Mouse (Mus musculus) hematopoietic stem cell, adult 5-6 weeks (primary cell): ENCODE results near the gene Fa2h. TPM values are rescaled to one million over a fixed set of nuclear protein-coding genes. Genes with fewer than 3 reads are reported as not detected.
"Not testable (repeated sequence)": the region's sequence is repeated elsewhere in the genome, so short reads cannot be mapped to it uniquely, and the experiment has no call there.

Source experiments
- ATAC-seq, 2 experiments: fragments of 125-278 bp in 1 of 2; replicated peaks in 1 of 2; 2 replicates each; pipeline ENCODE4 v1.8.0; 2016 to 2017; ENCODE audit warnings: inconsistent platforms in 2 of 2, mild to moderate bottlenecking in 2 of 2, moderate number of reproducible peaks in 2 of 2, low read depth in 1 of 2, moderate TSS enrichment in 1 of 2; ENCODE audit not compliant: low FRiP score in 2 of 2, poor library complexity in 2 of 2, severe bottlenecking in 2 of 2, insufficient read depth in 1 of 2, low TSS enrichment in 1 of 2
- total RNA-seq: library from RNA; stranded (forward); fragments of 172-1452, 232-1000 nt; gene quantifications from 2 replicates; pipeline ENCODE4 v1.2.3, GENCODE M21; 2017

Gene Fa2h
- total RNA-seq, 1 experiment from 2014 or later = not detected

DNA sequence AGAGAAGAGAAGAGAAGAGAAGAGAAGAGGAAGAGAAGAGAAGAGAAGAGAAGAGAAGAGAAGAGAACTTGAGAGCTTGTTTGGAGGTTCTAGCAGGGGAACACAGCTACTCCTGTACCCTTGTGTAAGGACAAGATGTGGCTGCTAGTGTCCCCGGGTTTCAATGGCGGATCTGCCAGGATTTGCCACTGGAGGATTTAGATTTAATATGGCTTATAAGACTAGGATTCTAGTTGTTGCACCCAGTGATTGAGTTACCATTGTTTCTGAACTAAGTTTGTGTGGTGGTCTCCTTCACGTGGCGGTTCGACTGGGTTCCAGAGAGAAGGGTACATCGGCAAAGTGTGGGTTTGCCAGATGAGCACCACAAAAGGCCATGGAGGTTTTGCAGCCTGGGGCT lies 79.7 kb downstream of the Fa2h start:
- ATAC-seq = not testable (repeated sequence)

DNA sequence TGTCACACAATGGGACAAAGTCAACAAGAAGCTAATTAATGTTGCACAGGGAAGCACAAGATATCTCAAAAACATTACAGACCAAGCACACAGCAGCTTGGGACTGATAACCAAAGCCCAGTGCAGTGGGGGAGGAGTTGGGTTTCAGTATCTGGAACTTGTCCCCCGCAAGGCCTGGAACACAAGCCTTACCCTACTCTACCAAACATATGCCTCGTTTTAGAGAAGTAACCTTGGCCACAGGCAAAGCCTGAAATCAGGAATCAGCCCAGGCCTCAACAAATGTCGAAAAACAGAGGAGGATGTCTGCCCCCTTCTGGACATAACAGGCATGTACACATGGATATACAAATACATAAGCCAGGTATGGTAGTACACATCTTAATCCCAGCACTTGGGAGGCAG lies 80.9 kb downstream of the Fa2h start:
- peak; percentile 32 to 58; a peak in 2 of 4 replicates for ATAC-seq

DNA sequence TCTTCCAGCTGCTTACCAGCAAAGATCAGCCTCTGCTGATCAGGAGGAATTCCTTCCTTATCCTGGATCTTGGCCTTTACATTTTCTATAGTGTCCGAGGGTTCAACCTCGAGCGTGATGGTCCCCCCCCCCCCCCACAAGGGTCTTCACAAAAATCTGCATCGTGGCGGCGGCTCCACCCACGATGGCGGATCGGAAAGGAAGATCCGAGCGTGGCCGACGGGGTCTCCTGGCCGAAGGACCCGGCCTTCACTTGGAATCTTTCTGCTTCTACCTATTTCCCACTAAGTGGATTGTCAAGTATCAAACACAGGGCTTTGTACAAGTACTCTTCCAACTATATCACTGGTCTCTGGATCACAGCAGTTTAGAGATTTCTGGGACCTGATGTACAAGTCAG lies 83.6 kb downstream of the Fa2h start:
- peak; percentile 42 to 49; a peak in 2 of 4 replicates for ATAC-seq

DNA sequence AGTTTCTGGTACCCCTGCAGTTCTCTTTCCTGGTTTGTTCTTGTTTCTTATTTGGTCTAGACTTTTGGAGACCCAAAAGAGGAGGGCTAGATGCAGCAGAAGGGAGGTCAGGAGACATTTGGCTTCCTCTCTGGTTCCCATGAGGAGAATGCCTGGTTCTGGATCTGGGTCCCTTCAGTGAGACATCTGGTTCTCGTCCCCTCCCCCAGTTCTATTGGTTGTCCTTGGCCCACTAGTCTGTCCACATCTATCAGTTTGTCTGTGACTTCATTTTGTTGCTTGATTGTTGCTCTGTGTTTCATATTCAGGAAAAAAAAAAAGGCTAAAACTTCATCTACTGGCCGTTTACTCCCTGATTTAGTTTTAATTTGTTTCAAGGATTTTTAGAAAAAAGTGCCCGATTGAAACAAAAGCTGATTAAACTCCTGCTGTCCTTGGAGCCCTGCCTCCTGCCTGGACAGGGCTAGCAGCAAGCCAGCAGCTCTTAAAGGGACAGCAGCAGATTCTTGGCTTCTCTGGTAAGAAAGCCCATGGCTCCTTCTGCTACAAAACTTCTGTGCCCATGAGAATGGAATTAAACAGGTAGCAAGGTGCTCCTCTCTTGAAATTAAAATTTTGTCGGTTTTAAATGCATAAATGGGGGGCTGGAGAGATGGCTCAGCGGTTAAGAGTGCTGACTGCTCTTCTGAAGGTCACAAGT lies 88.4 kb downstream of the Fa2h start:
- no peak for ATAC-seq

DNA sequence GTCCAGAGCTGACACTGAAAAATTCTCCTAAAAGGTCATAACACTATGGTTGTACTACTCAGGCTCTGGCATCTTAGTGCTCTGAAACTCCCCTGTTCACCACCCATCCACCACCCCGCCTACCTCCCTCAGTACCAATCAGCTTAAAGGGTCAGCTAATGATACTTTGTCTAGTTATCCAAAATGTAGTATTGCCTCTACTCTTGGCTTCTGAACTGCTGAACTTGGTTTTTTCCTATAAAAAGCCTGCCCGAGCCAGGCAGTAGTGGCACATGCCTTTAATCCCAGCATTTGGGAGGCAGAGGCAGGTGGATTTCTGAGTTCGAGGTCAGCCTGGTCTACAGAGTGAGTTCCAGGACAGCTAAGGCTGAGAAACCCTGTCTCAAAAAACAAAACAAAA lies 89.3 kb downstream of the Fa2h start:
- no peak for ATAC-seq

DNA sequence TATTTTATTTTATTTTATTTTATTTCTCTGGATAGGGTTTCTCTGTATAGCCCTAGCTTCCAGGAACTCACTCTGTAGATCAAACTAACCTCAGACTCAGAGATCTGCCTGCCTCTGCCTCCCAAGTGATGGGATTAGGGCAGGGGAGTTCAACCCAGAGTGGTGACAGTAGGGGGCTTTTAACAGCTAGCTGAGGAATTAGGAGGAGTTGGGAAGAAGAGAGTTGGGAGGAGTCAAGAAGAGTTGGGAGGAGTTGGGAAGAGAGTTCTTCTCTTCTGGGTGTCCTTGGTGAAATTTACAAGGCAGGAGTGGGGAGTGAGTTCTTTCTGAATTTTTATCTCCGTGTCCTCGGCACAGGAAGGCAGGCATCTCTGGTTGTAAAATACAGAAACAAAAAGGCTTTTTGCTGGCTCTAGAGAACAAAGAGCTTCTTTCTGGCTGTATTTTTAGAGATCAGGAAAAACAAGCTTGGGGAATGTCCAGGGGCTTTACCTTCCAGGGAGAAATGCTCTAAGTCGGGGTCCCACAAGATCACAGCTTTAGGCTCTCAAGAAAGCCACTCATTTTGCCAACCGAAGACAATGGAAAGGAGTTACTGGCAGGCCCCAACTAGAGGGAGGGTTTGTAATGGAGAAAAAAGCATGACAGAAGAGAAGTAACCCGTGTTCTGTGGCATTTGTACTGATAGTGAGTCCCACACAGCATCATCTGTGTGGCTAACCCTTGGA lies 90.4 kb downstream of the Fa2h start:
- not testable (repeated sequence) for ATAC-seq

DNA sequence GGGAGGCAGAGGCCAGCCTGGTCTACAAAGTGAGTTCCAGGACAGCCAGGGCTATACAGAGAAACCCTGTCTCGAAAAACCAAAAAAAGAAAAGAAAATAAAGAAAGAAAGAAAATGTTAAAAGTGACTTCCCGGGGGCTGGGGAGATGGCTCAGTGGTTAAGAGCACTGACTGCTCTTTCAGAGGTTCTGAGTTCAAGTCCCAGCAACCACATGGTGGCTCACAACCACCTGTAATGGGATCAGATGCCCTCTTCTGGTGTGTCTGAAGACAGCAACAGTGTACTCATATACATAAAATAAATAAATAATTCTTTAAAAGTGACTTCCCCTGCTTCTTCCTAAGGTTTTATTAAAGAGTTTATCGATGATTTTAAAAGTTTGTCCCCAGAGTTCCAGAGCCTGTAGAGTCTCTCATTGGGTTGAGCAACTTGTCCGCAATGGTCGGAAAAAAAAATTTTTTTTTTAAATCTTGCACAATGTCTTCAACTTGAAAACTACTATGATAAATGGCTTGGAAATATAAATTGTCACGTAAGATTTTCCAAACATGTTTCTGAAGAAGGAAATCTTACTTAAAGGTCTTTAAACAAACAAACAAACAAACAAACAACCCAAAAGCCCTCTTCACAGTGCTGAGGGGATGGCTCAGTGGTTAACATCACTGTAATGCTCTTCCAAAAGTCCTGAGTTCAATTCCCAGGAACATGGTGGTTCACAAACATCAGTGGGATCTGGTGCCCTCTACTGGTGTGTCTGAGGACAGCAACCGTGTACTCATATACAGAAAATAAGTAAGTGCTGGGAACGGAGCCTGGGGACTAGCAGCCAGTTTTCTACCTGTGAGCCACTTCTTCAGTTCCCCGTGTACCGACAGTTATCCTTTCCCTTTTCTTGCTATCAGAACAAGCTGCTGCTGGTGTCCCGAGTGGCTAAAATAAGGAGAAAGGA lies 92.8 kb downstream of the Fa2h start:
- ATAC-seq = no peak

DNA sequence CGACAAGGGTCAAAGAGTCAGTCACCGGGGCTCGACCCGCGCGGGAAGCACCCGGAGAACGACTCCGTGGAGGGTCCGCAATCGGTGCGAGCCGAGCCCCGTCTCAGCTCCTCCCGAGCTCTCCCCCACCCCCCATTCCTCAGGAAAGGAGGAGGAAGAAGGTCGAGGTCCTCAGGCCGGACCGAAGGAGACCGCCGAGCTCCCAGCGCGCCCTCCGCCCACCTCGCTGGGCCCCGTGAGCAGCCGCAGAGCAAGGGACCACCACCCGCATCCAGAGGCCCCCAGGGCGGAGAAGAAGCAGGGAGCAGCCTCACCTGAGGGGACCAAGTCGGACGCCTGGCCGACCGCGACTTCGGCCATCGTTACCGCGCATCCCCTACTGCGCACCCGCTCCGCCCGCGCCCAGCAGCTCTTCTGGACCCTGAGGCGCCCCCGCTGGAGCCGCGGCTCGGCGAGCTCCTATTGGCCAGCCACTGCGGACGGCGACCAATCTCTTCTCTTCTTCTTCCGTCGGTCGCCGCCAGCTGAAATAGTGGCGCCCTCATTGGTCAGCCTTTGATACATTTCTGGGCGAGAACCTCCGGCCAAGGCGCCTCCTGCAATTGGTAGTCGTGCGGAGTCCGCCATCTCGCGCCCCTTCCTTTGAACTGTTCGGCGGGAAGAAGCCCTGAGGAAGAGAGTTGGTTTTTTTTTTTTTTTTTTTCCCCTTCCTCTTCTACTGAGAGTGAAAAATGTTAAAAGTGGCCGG lies 93.6 kb downstream of the Fa2h start, which contains the start of gene Rfwd3:
Gene Rfwd3, minus strand, starts transcription at position 402 of the 748 bp plus-strand sequence.
- peak; percentile 98 to 99 for ATAC-seq

DNA sequence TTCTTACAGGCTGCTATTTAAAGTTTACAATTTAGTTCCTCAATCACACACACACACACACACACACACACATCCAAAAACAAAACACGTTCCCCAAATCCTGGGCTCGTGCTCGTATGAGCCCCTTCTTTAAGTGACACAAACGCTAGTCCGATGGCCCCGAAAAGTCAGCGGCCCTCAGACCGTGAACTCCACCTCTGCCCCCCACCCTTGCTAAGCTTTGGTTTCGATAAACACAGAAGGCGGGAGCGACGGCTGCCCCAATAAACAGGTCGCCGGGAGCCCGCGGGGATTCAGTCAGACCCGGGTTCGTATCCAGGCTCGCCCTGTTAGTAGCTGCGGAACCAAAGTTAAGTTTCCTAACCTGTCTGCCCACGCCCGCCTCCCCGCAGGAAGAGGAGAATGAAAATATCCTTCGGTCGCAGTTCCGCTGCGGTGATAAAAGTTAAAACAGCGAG lies 94.2 kb downstream of the Fa2h start:
- peak; percentile 17 to 30 for ATAC-seq

DNA sequence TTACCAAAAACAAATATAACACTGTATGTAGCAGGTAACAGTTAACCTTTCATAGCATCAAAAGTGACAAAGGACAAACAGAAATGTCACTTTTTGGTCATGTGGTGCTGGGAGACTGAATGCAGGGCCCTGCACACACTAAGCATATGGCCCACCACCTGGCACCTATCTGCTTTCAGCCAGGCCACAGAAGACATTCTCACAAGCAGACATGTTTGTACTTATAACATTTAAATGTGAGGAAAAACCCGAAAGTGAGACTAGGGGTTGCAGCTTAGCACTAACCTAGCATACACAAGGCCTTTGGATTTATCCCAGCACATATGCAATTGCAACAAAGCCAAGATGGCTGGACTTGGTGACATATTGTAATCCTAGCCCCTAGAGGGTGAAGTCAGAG lies 95.6 kb downstream of the Fa2h start:
- ATAC-seq = no peak

Other genes starting within 250 kb of the Fa2h start
- gene Glg1, start 134.6 kb downstream of the Fa2h start, total RNA-seq = 50.0 and 52.4 TPM in 2 replicates
- 55.8 and 56.8 TPM in 2 replicates for gene Rfwd3, start 93.6 kb downstream of the Fa2h start, total RNA-seq
- 49.0 and 49.4 TPM in 2 replicates for gene Mlkl, start 55.6 kb downstream of the Fa2h start, total RNA-seq
- 3.9 and 5.6 TPM in 2 replicates for gene Wdr59, start 128.3 kb upstream of the Fa2h start, total RNA-seq
- gene Znrf1, start 142.3 kb upstream of the Fa2h start, total RNA-seq = 57.9 and 116 TPM in 2 replicates
- gene Ldhd, start 236.6 kb upstream of the Fa2h start, total RNA-seq = 3.3 and 4.1 TPM in 2 replicates
- 21.8 and 22.6 TPM in 2 replicates for gene Zfp1, start 249.6 kb upstream of the Fa2h start, total RNA-seq